Mouse (Mus musculus) MEL (cell line): Measurements from ENCODE around the gene Abhd15. TPM values are rescaled to one million over a fixed set of nuclear protein-coding genes. Genes with fewer than 3 reads are reported as not detected.

ENCODE experiments used
- DNase-seq: peaks from one replicate; pipeline ENCODE4 v3.0.0; 2011; ENCODE audit warnings: low read depth, low spot score
- H3K27ac ChIP-seq: 2 replicates; pipeline ENCODE4 v1.5.1; 2012; ENCODE audit warnings: low read depth, mild to moderate bottlenecking, control low read depth, low read length, moderate library complexity; ENCODE audit not compliant: control insufficient read depth
- H3K27me3 ChIP-seq, 2 experiments: fragments of 150-350 bp in 1 of 2; sonication (generic) in 1 of 2; 2 replicates each; pipeline ENCODE4 v1.6.1; 2012; ENCODE audit warnings: low read length in 2 of 2, mild to moderate bottlenecking in 2 of 2, improper control_type of control experiment in 1 of 2, moderate library complexity in 1 of 2; ENCODE audit not compliant: insufficient read depth in 2 of 2, control insufficient read depth in 1 of 2
- H3K36me3 ChIP-seq, 2 experiments: 2 replicates each; pipeline ENCODE4 v1.6.1; 2012 to 2014; ENCODE audit warnings: low read length in 2 of 2, improper control_type of control experiment in 1 of 2, inconsistent platforms in 1 of 2, mild to moderate bottlenecking in 1 of 2; ENCODE audit not compliant: insufficient read depth in 2 of 2, control insufficient read depth in 1 of 2
- H3K4me1 ChIP-seq, 2 experiments: fragments of 150-350 bp in 1 of 2; sonication (generic) in 1 of 2; 2 replicates each; pipeline ENCODE4 v1.6.1; 2012; ENCODE audit warnings: low read length in 2 of 2, improper control_type of control experiment in 1 of 2, mild to moderate bottlenecking in 1 of 2; ENCODE audit not compliant: insufficient read depth in 2 of 2, control insufficient read depth in 1 of 2
- H3K4me3 ChIP-seq, 2 experiments: fragments of 150-350 bp in 1 of 2; sonication (generic) in 1 of 2; 2 replicates each; pipeline ENCODE4 v1.5.1; 2012; ENCODE audit warnings: low read depth in 2 of 2, low read length in 2 of 2, mild to moderate bottlenecking in 2 of 2, moderate library complexity in 2 of 2, control low read depth in 1 of 2, improper control_type of control experiment in 1 of 2; ENCODE audit not compliant: control insufficient read depth in 1 of 2, insufficient read depth in 1 of 2
- H3K79me2 ChIP-seq: 2 replicates; pipeline ENCODE4 v1.6.1; 2012; ENCODE audit warnings: mild to moderate bottlenecking, low read length, moderate library complexity; ENCODE audit not compliant: control insufficient read depth, poor library complexity, insufficient read depth
- H3K9ac ChIP-seq: 2 replicates; pipeline ENCODE4 v1.6.1; 2012; ENCODE audit warnings: low read depth, mild to moderate bottlenecking, control low read depth, low read length, moderate library complexity; ENCODE audit not compliant: control insufficient read depth, poor library complexity, severe bottlenecking
- H3K9me3 ChIP-seq: fragments of 150-350 bp; sonication (generic); replicated peaks from 2 replicates; pipeline ENCODE4 v1.6.1; 2012; ENCODE audit warnings: mild to moderate bottlenecking, low read length, improper control_type of control experiment, moderate library complexity; ENCODE audit not compliant: insufficient read depth
- BHLHE40 ChIP-seq: IDR thresholded peaks from 2 replicates; pipeline ENCODE4 v1.6.1; 2012; ENCODE audit warnings: low read depth, mild to moderate bottlenecking, inconsistent platforms, low read length, improper control_type of control experiment, borderline replicate concordance
- CHD2 ChIP-seq: IDR thresholded peaks from 2 replicates; pipeline ENCODE4 v1.6.1; 2011; ENCODE audit warnings: low read length, improper control_type of control experiment
- ELF1 ChIP-seq: IDR thresholded peaks from 2 replicates; pipeline ENCODE4 v1.6.1; 2014; ENCODE audit warnings: low read depth, mild to moderate bottlenecking, inconsistent platforms, low read length, improper control_type of control experiment, moderate library complexity
- EP300 ChIP-seq, 2 experiments: IDR thresholded peaks; 2 replicates each; pipeline ENCODE4 v1.6.1; 2011; ENCODE audit warnings: improper control_type of control experiment in 2 of 2, low read length in 2 of 2, low read depth in 1 of 2, mild to moderate bottlenecking in 1 of 2
- ETS1 ChIP-seq: IDR thresholded peaks from 2 replicates; pipeline ENCODE4 v1.6.1; 2012; ENCODE audit warnings: low read depth, mild to moderate bottlenecking, inconsistent platforms, low read length, improper control_type of control experiment, moderate library complexity
- GABPA ChIP-seq: IDR thresholded peaks from 2 replicates; pipeline ENCODE4 v1.6.1; 2012; ENCODE audit warnings: low read depth, mild to moderate bottlenecking, inconsistent platforms, low read length, improper control_type of control experiment, moderate library complexity
- GATA1 ChIP-seq: IDR thresholded peaks from 2 replicates; pipeline ENCODE4 v1.6.1; 2011; ENCODE audit warnings: low read depth, low read length, improper control_type of control experiment
- HCFC1 ChIP-seq: IDR thresholded peaks from 2 replicates; pipeline ENCODE4 v1.6.1; 2012; ENCODE audit warnings: low read depth, mild to moderate bottlenecking, inconsistent platforms, low read length, improper control_type of control experiment, moderate library complexity
- JUND ChIP-seq: IDR thresholded peaks from 2 replicates; pipeline ENCODE4 v1.6.1; 2011; ENCODE audit warnings: low read depth, mild to moderate bottlenecking, improper control_type of control experiment, low read length
- KAT2A ChIP-seq: conservative IDR thresholded peaks from 2 replicates; pipeline ENCODE4 v1.6.1; 2012; ENCODE audit warnings: low read depth, low read length, improper control_type of control experiment, inconsistent platforms
- MAFK ChIP-seq: IDR thresholded peaks from 2 replicates; pipeline ENCODE4 v1.6.1; 2011; ENCODE audit warnings: low read depth, mild to moderate bottlenecking, low read length, improper control_type of control experiment, borderline replicate concordance
- MAZ ChIP-seq: IDR thresholded peaks from 2 replicates; pipeline ENCODE4 v1.6.1; 2012; ENCODE audit warnings: low read depth, mild to moderate bottlenecking, inconsistent platforms, low read length, improper control_type of control experiment
- MXI1 ChIP-seq: IDR thresholded peaks from 2 replicates; pipeline ENCODE4 v1.6.1; 2011; ENCODE audit warnings: mild to moderate bottlenecking, low read depth, low read length, improper control_type of control experiment
- MYC ChIP-seq: IDR thresholded peaks from 2 replicates; pipeline ENCODE4 v1.6.1; 2011; ENCODE audit warnings: low read depth, mild to moderate bottlenecking, low read length, improper control_type of control experiment, moderate library complexity
- NELFE ChIP-seq: IDR thresholded peaks from 2 replicates; pipeline ENCODE4 v1.6.1; 2011; ENCODE audit warnings: low read depth, low read length, improper control_type of control experiment
- NRF1 ChIP-seq: IDR thresholded peaks from 2 replicates; pipeline ENCODE4 v1.6.1; 2014; ENCODE audit warnings: low read depth, mild to moderate bottlenecking, inconsistent platforms, low read length, improper control_type of control experiment, moderate library complexity; ENCODE audit not compliant: poor library complexity, insufficient read depth, severe bottlenecking
- POLR2AphosphoS5 ChIP-seq: IDR thresholded peaks from 2 replicates; pipeline ENCODE4 v1.6.1; 2012; ENCODE audit warnings: low read depth, borderline replicate concordance, mild to moderate bottlenecking, inconsistent platforms, low read length, moderate library complexity, mixed read lengths
- RCOR1 ChIP-seq: IDR thresholded peaks from 2 replicates; pipeline ENCODE4 v1.6.1; 2012; ENCODE audit warnings: low read depth, mild to moderate bottlenecking, inconsistent platforms, low read length, improper control_type of control experiment
- SIN3A ChIP-seq: IDR thresholded peaks from 2 replicates; pipeline ENCODE4 v1.6.1; 2012; ENCODE audit warnings: low read length, improper control_type of control experiment, inconsistent platforms
- SMC3 ChIP-seq: IDR thresholded peaks from 2 replicates; pipeline ENCODE4 v1.6.1; 2011; ENCODE audit warnings: low read depth, low read length, improper control_type of control experiment
- TBP ChIP-seq: IDR thresholded peaks from 2 replicates; pipeline ENCODE4 v1.8.0; 2011; ENCODE audit warnings: low read depth, low read length, improper control_type of control experiment
- TCF12 ChIP-seq: IDR thresholded peaks from 2 replicates; pipeline ENCODE4 v1.6.1; 2014; ENCODE audit warnings: low read depth, mild to moderate bottlenecking, inconsistent platforms, low read length, improper control_type of control experiment, moderate library complexity
- UBTF ChIP-seq: IDR thresholded peaks from 2 replicates; pipeline ENCODE4 v1.6.1; 2012; ENCODE audit warnings: low read depth, mild to moderate bottlenecking, inconsistent platforms, low read length, improper control_type of control experiment, moderate library complexity, borderline replicate concordance; ENCODE audit not compliant: insufficient read depth
- ZMIZ1 ChIP-seq: IDR thresholded peaks from 2 replicates; pipeline ENCODE4 v1.6.1; 2012; ENCODE audit warnings: low read depth, mild to moderate bottlenecking, inconsistent platforms, low read length, improper control_type of control experiment, moderate library complexity
- ZNF384 ChIP-seq: IDR thresholded peaks from 2 replicates; pipeline ENCODE4 v1.6.1; 2012; ENCODE audit warnings: low read depth, mild to moderate bottlenecking, inconsistent platforms, low read length, improper control_type of control experiment
- polyA plus RNA-seq, 2 experiments: library from polyadenylated mRNA; stranded (reverse) in 1 of 2; unstranded in 1 of 2; fragments of >175 nt in 1 of 2; fragments of >200 nt in 1 of 2; gene quantifications; 2 replicates each; pipeline versions ENCODE4 v1.2.1 to v1.2.4; 2012; ENCODE audit warnings: low replicate concordance in 2 of 2, low read depth in 1 of 2; ENCODE audit not compliant: insufficient read length in 2 of 2, insufficient read depth in 1 of 2, missing spikeins in 1 of 2
- total RNA-seq: library from RNA; depleted of rRNA; stranded (reverse); fragments of 300-350 nt; gene quantifications from 2 replicates; pipeline ENCODE4 v1.2.3, GENCODE M21; 2012

Gene Abhd15
- total and polyA plus RNA-seq, 3 experiments, result 1.7 to 1.9 TPM; not detected in 1

- Histone ChIP-seq H3K27ac (no peak within 1 kb of the TSS; the same call in 1 of the 2 replicates), H3K27me3 (no peaks in the 10 kb centered on the region), H3K4me3 (no peak within 1 kb of the TSS), H3K4me1 (peaks cover 10 to 25% of the 10 kb centered on the region in 2 experiments), H3K9me3 (no peaks in the 10 kb centered on the region), H3K79me2 (no peaks in the 10 kb centered on the region; the same call in 1 of the 2 replicates), H3K36me3 (peaks cover 0 to 21% of the 10 kb centered on the region in 2 experiments; a peak in 2 of 4 replicates), H3K9ac (no peak within 1 kb of the TSS)
- TF ChIP-seq KAT2A (no peak), MYC (no peak), ETS1 (0 out of 2 replicates have a peak, but pooled peaks have one; percentile 25), NELFE (no peak), UBTF (0 out of 2 replicates have a peak, but pooled peaks have one; percentile 49), HCFC1 (no peak), TBP (0 out of 2 replicates have a peak, but pooled peaks have one; percentile 45)
- DNase-seq, result peak; percentile 56
These were observed 4.1 kb downstream of the Abhd15 start, which contains the start of gene Gm10392 for GRCm38 (mm10) chr11:77519043-77519442. Gm10392 (minus strand) TSS chr11:77519198.

DNA sequence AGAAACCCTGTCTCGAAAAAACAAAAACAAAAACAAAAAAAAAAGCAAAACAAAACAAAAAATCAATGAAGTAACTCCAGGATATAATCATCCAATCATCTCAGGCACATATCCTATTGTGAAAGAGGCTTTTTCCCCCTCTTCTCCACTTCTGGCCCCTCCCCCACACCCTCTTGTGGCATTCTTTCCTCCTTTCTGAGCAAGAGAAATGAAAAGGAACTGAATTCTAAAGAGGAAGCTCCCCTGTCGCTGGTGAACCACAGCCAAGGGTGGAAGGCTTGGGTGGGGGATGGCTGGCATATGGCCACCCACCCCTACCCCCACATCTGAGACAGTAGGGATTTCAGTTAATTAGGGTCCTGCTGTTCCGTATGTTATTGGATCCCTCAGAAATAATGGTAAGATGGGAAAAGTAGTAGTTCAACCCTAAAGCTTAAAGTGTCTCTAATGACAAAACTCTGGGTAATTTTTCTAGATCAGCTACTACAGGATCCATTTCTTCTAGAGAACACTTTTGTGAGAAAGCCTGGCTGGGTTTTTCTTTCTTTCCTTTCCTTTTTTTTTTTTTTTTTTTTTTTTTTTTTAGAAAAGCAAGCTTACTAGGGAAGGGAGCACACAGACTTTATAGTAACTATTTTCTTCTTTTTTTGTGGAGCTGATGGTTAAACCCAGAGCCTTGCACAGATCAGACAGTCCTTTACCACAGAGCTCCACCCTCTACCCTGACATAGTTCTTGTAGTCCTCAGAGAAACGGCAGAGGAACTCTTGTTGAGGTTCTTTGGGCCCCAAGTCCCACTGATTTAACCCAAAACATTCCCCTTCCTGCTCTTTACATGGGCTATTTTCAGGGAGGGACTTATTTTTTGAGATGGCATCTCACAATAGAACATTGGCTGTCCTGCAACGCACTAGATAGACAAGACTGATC lies 5.9 kb downstream of the Abhd15 start:
- H3K36me3 ChIP-seq, result peaks cover 0 to 19% of the 10 kb centered on the region in 2 experiments; a peak in 2 of 4 replicates
- peak overlapping the region in 1 of 2 experiments; percentile 8; a peak in 3 of 4 replicates for H3K4me3 ChIP-seq
- H3K4me1 ChIP-seq, result peaks cover 10 to 16% of the 10 kb centered on the region in 2 experiments
- peak overlapping the region; percentile 31 for H3K9ac ChIP-seq
- no peaks in the 10 kb centered on the region for H3K9me3 ChIP-seq
- H3K79me2 ChIP-seq, result no peaks in the 10 kb centered on the region
- H3K27me3 ChIP-seq, result no peaks in the 10 kb centered on the region
- H3K27ac ChIP-seq, result peak overlapping the region; percentile 42; the same call in 1 of the 2 replicates
- peak; percentile 89 for DNase-seq
- TF ChIP-seq MAZ (peak; percentile 80), ZNF384 (peak; percentile 64), NELFE (0 out of 2 replicates have a peak, but pooled peaks have one; percentile 31), POLR2AphosphoS5 (no peak), HCFC1 (peak; percentile 50; the same call in 1 of the 2 replicates), KAT2A (no peak), ETS1 (peak; percentile 60; the same call in 1 of the 2 replicates), MYC (peak; percentile 28; the same call in 1 of the 2 replicates), MXI1 (peak; percentile 21; the same call in 1 of the 2 replicates), NRF1 (no peak), GABPA (no peak), ELF1 (peak; percentile 46), EP300 (IDR thresholded peaks at IDR 0.05; ENCODE audit: low read depth in 1 of 2, low read length in 2 of 2) (peak; percentile 69 to 77), BHLHE40 (peak; percentile 51; the same call in 1 of the 2 replicates), TCF12 (peak; percentile 16; the same call in 1 of the 2 replicates), SIN3A (peak; percentile 66), CHD2 (peak; percentile 83), ZMIZ1 (no peak), UBTF (no peak), GATA1 (0 out of 2 replicates have a peak, but pooled peaks have one; percentile 7), JUND (peak; percentile 44; the same call in 1 of the 2 replicates), RCOR1 (peak; percentile 71), TBP (peak; percentile 68), MAFK (no peak), SMC3 (peak; percentile 27; the same call in 1 of the 2 replicates)
